Mouse (Mus musculus) CH12.LX (cell line): ENCODE results near the gene B4galt2. TPM values are rescaled to one million over a fixed set of nuclear protein-coding genes. Genes with fewer than 3 reads are reported as not detected.

ENCODE experiments used
- DNase-seq: peaks from one replicate; pipeline ENCODE4 v3.0.0-alpha.2; 2013; ENCODE audit errors: extremely low read depth
- H3K27ac ChIP-seq: 2 replicates; pipeline ENCODE4 v1.5.1; 2012; ENCODE audit warnings: low read depth, mild to moderate bottlenecking, control low read depth, moderate library complexity; ENCODE audit not compliant: insufficient read depth
- H3K27me3 ChIP-seq: replicated peaks from 2 replicates; pipeline ENCODE3; 2012; ENCODE audit warnings: inconsistent platforms
- H3K36me3 ChIP-seq, 2 experiments: replicated peaks in 1 of 2; 2 replicates each; pipeline versions ENCODE3 to v1.6.1; 2012; ENCODE audit warnings: inconsistent platforms in 1 of 2, low read length in 1 of 2, mild to moderate bottlenecking in 1 of 2, mixed read lengths in 1 of 2, moderate library complexity in 1 of 2; ENCODE audit not compliant: control insufficient read depth in 1 of 2, insufficient read depth in 1 of 2
- H3K4me1 ChIP-seq, 2 experiments: 2 replicates each; pipeline ENCODE4 v1.6.1; 2012; ENCODE audit warnings: inconsistent platforms in 1 of 2, moderate library complexity in 1 of 2; ENCODE audit not compliant: insufficient read depth in 2 of 2, control insufficient read depth in 1 of 2
- H3K4me2 ChIP-seq: 2 replicates; pipeline ENCODE4 v1.6.1; 2012; ENCODE audit warnings: low read depth, mild to moderate bottlenecking, control low read depth; ENCODE audit not compliant: poor library complexity, insufficient read depth, severe bottlenecking
- H3K4me3 ChIP-seq, 3 experiments: fragments of 150-350 bp in 1 of 3; sonication (generic) in 1 of 3; replicated peaks in 1 of 3; 2 replicates each; pipeline versions ENCODE3 to v1.5.1; 2011 to 2012; ENCODE audit warnings: low read depth in 2 of 3, low read length in 2 of 3, mild to moderate bottlenecking in 2 of 3, moderate library complexity in 2 of 3, control low read depth in 1 of 3, improper control_type of control experiment in 1 of 3, inconsistent platforms in 1 of 3, mixed read lengths in 1 of 3; ENCODE audit not compliant: poor library complexity in 1 of 3
- H3K79me2 ChIP-seq: replicated peaks from 2 replicates; pipeline ENCODE4 v1.6.1; 2012; ENCODE audit warnings: mild to moderate bottlenecking, moderate library complexity; ENCODE audit not compliant: control insufficient read depth, poor library complexity, insufficient read depth, severe bottlenecking; ENCODE audit errors: extremely low read depth
- H3K9ac ChIP-seq: 2 replicates; pipeline ENCODE4 v1.6.1; 2012; ENCODE audit warnings: low read depth, mild to moderate bottlenecking, control low read depth, moderate library complexity; ENCODE audit not compliant: insufficient read depth
- H3K9me3 ChIP-seq: replicated peaks from 2 replicates; pipeline ENCODE3; 2012; ENCODE audit warnings: low read length, inconsistent platforms, mixed read lengths
- CHD2 ChIP-seq: IDR thresholded peaks from 2 replicates; pipeline ENCODE4 v1.6.1; 2011; ENCODE audit warnings: low read length, improper control_type of control experiment
- CTCF ChIP-seq, 2 experiments: IDR thresholded peaks in 1 of 2; conservative IDR thresholded peaks in 1 of 2; 2 replicates each; pipeline ENCODE4 v1.5.1; 2011 to 2012; ENCODE audit warnings: low read depth in 2 of 2, low read length in 2 of 2, improper control_type of control experiment in 1 of 2, inconsistent platforms in 1 of 2, mild to moderate bottlenecking in 1 of 2, moderate library complexity in 1 of 2
- ELF1 ChIP-seq: IDR thresholded peaks from 2 replicates; pipeline ENCODE4 v1.6.1; 2014; ENCODE audit warnings: low read depth, mild to moderate bottlenecking, inconsistent platforms, low read length, improper control_type of control experiment
- EP300 ChIP-seq: IDR thresholded peaks from 2 replicates; pipeline ENCODE4 v1.6.1; 2011; ENCODE audit warnings: low read length, improper control_type of control experiment
- ETS1 ChIP-seq: conservative IDR thresholded peaks from 2 replicates; pipeline ENCODE4 v1.6.1; 2012; ENCODE audit warnings: low read depth, mild to moderate bottlenecking, inconsistent platforms, low read length, improper control_type of control experiment, moderate library complexity
- GABPA ChIP-seq: IDR thresholded peaks from 2 replicates; pipeline ENCODE4 v1.6.1; 2012; ENCODE audit warnings: low read depth, low read length, improper control_type of control experiment, inconsistent platforms; ENCODE audit not compliant: insufficient replicate concordance
- HCFC1 ChIP-seq: IDR thresholded peaks from 2 replicates; pipeline ENCODE4 v1.6.1; 2012; ENCODE audit warnings: low read depth, mild to moderate bottlenecking, inconsistent platforms, low read length, improper control_type of control experiment
- KAT2A ChIP-seq: IDR thresholded peaks from 2 replicates; pipeline ENCODE4 v1.6.1; 2012; ENCODE audit warnings: low read length, improper control_type of control experiment, inconsistent platforms; ENCODE audit not compliant: insufficient replicate concordance
- MAFK ChIP-seq: IDR thresholded peaks from 2 replicates; pipeline ENCODE4 v1.6.1; 2011; ENCODE audit warnings: low read length, improper control_type of control experiment; ENCODE audit not compliant: insufficient replicate concordance
- MAX ChIP-seq: IDR thresholded peaks from 2 replicates; pipeline ENCODE4 v1.6.1; 2011; ENCODE audit warnings: low read length, improper control_type of control experiment
- MEF2A ChIP-seq: IDR thresholded peaks from 2 replicates; pipeline ENCODE4 v1.6.1; 2014; ENCODE audit warnings: low read depth, mild to moderate bottlenecking, inconsistent platforms, low read length, improper control_type of control experiment, borderline replicate concordance
- MXI1 ChIP-seq: IDR thresholded peaks from 2 replicates; pipeline ENCODE4 v1.6.1; 2011; ENCODE audit warnings: mild to moderate bottlenecking, low read depth, low read length, improper control_type of control experiment
- MYC ChIP-seq: IDR thresholded peaks from 2 replicates; pipeline ENCODE4 v1.6.1; 2011; ENCODE audit warnings: low read depth, mild to moderate bottlenecking, improper control_type of control experiment, low read length
- PAX5 ChIP-seq: IDR thresholded peaks from 2 replicates; pipeline ENCODE4 v1.6.1; 2012; ENCODE audit warnings: low read length, inconsistent platforms, mixed read lengths
- POLR2A ChIP-seq: IDR thresholded peaks from 2 replicates; pipeline ENCODE4 v1.6.1; 2011; ENCODE audit warnings: low read depth, mild to moderate bottlenecking, improper control_type of control experiment, low read length
- POLR2AphosphoS2 ChIP-seq: IDR thresholded peaks from 2 replicates; pipeline ENCODE4 v1.6.1; 2011; ENCODE audit warnings: low read depth, low read length, improper control_type of control experiment
- RCOR1 ChIP-seq: conservative IDR thresholded peaks from 2 replicates; pipeline ENCODE4 v1.6.1; 2012; ENCODE audit warnings: low read depth, mild to moderate bottlenecking, inconsistent platforms, low read length, improper control_type of control experiment
- SIN3A ChIP-seq: IDR thresholded peaks from 2 replicates; pipeline ENCODE4 v1.6.1; 2012; ENCODE audit warnings: low read length, improper control_type of control experiment, inconsistent platforms
- SMC3 ChIP-seq: IDR thresholded peaks from 2 replicates; pipeline ENCODE4 v1.6.1; 2011; ENCODE audit warnings: low read depth, low read length, improper control_type of control experiment
- TCF12 ChIP-seq: IDR thresholded peaks from 2 replicates; pipeline ENCODE4 v1.6.1; 2014; ENCODE audit warnings: low read depth, mild to moderate bottlenecking, inconsistent platforms, low read length, improper control_type of control experiment
- UBTF ChIP-seq: IDR thresholded peaks from 2 replicates; pipeline ENCODE4 v1.6.1; 2012; ENCODE audit warnings: low read depth, mild to moderate bottlenecking, inconsistent platforms, low read length, improper control_type of control experiment, moderate library complexity
- USF1 ChIP-seq: IDR thresholded peaks from 2 replicates; pipeline ENCODE4 v1.6.1; 2014; ENCODE audit warnings: low read depth, mild to moderate bottlenecking, inconsistent platforms, low read length, improper control_type of control experiment
- ZKSCAN1 ChIP-seq: IDR thresholded peaks from 2 replicates; pipeline ENCODE4 v1.6.1; 2012; ENCODE audit warnings: low read depth, inconsistent platforms, low read length, improper control_type of control experiment, borderline replicate concordance
- ZMIZ1 ChIP-seq: IDR thresholded peaks from 2 replicates; pipeline ENCODE4 v1.6.1; 2012; ENCODE audit warnings: low read depth, mild to moderate bottlenecking, inconsistent platforms, low read length, improper control_type of control experiment
- ZNF384 ChIP-seq: IDR thresholded peaks from 2 replicates; pipeline ENCODE4 v1.6.1; 2012; ENCODE audit warnings: low read depth, low read length, improper control_type of control experiment, inconsistent platforms
- dilution Hi-C: fragments of 300-500 bp; cut with MboI; formaldehyde crosslinking; loops from 2 replicates; pipeline ENCODE4 v1.14.3; 2020; ENCODE audit warnings: low sequenced_read_pairs; ENCODE audit not compliant: extremely low pct_unique_long_range_greater_than_20kb, extremely low pct_ligation_motif_present
- in situ Hi-C: fragments of 300-500 bp; cut with MboI; formaldehyde crosslinking; loops from 3 replicates; pipeline ENCODE4 v1.14.3; 2019; ENCODE audit warnings: low sequenced_read_pairs, low pct_ligation_motif_present, low pct_unique_long_range_greater_than_20kb, mixed read lengths
- polyA plus RNA-seq: library from polyadenylated mRNA; unstranded; fragments of >175 nt; gene quantifications from 2 replicates; pipeline ENCODE4 v1.2.1, GENCODE M21; 2012; ENCODE audit warnings: low read depth; ENCODE audit not compliant: insufficient read length
- total RNA-seq, 2 experiments: library from RNA; depleted of rRNA; stranded (reverse); fragments of 300-350 nt in 1 of 2; fragments of >200 nt in 1 of 2; gene quantifications; 2 replicates each; pipeline ENCODE4 v1.2.3; 2012 to 2014

B4galt2 gene
- total and polyA plus RNA-seq, 3 experiments, result 0.14 to 0.25 TPM; not detected in 1

DNA sequence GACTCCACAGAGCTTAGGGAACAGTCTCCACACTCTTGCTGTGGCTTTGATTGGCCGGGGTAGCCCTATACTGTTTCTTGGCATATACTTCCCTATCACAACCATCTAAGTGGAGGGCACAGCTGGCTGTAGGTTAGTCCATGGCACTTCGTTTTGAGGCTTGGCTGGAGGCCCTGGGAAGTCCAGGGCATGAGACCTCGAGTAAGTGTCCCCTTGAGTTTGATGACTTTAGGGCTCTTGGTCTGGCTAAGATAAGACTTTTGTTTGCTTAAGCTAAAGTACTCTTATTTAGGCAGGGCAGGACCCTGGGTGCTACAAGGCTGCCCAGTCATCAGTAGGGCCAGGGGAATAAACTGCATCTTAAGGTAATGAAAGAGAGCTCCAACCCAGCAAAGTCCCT is 14.8 kb upstream of the B4galt2 start:
- dilution Hi-C loops (no loop called here), in situ Hi-C loops (no loop called here)
- peaks cover 76 to 98% of the 10 kb centered on the region in 2 experiments for H3K36me3 ChIP-seq
- no peak overlapping the region for H3K4me3 ChIP-seq
- DNase-seq, result no peak
- TF ChIP-seq CHD2 (no peak), SMC3 (no peak), MEF2A (no peak), EP300 (no peak), CTCF (conservative IDR thresholded peaks at IDR 0.05 in 1 of 2, IDR thresholded peaks at IDR 0.05 in 1 of 2; ENCODE audit: low read depth in 2 of 2, low read length in 2 of 2) (no peak), ZKSCAN1 (no peak), KAT2A (no peak), MXI1 (no peak), MAFK (no peak), UBTF (no peak), GABPA (no peak)
- H3K9ac ChIP-seq, result no peak overlapping the region
- H3K9me3 ChIP-seq, result no peaks in the 10 kb centered on the region
- H3K27ac ChIP-seq, result no peak overlapping the region
- no peaks in the 10 kb centered on the region for H3K79me2 ChIP-seq
- no peak overlapping the region for H3K4me2 ChIP-seq
- peaks cover 0 to 7% of the 10 kb centered on the region in 2 experiments; a peak in 1 of 4 replicates for H3K4me1 ChIP-seq
- no peaks in the 10 kb centered on the region for H3K27me3 ChIP-seq

DNA sequence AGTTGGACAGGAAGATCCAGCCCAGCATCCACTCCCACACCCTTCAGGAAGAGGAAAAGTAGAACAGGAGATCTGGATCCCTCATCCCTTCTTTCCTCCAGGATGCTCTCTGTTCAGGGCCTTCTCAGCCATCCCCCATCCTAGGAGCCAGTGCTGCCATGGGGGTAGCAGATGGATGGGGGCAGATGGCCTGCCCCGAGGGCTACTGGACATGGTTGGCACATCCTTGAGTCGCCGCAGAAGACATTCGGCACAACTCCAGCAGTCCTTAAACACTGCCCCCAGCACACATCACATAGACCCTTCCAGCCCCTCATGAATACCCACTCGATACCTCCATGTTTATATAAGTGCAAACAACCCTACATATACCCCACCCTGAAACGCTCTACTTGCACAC is 12.7 kb upstream of the B4galt2 start:
- H3K4me2 ChIP-seq, result no peak overlapping the region
- H3K4me3 ChIP-seq, result no peak overlapping the region
- TF ChIP-seq HCFC1 (no peak), USF1 (no peak), MYC (no peak), ZMIZ1 (no peak), ETS1 (no peak), SMC3 (no peak), MAX (no peak), SIN3A (no peak), TCF12 (no peak), POLR2A (no peak), POLR2AphosphoS2 (no peak), RCOR1 (no peak), ELF1 (no peak), ZNF384 (no peak), PAX5 (no peak)
- dilution Hi-C loops, result no loop called here
- no peak overlapping the region for H3K9ac ChIP-seq
- peaks cover 56 to 77% of the 10 kb centered on the region in 2 experiments for H3K36me3 ChIP-seq
- in situ Hi-C loops, result no loop called here
- DNase-seq, result no peak
- peaks cover 5% of the 10 kb centered on the region; the same call in 1 of the 2 replicates for H3K79me2 ChIP-seq
- no peaks in the 10 kb centered on the region for H3K9me3 ChIP-seq
- peaks cover 1 to 16% of the 10 kb centered on the region in 2 experiments; a peak in 3 of 4 replicates for H3K4me1 ChIP-seq
- no peaks in the 10 kb centered on the region for H3K27me3 ChIP-seq
- no peak overlapping the region for H3K27ac ChIP-seq
